Mouse (Mus musculus): ENCODE results near the gene Trpm5.

- TF ChIP-seq CTCF (IDR thresholded peaks at IDR 0.05; ENCODE audit: extremely low read depth, insufficient read length, insufficient replicate concordance, low read depth, low read length) (no peak), POLR2A (IDR thresholded peaks at IDR 0.05; ENCODE audit: low read depth, low read length) (no peak)
Observed at GRCm38 (mm10) chr7:143082024-143082423, 12.4 kb downstream of the Trpm5 start.

All from small intestine, adult 2 months (tissue).